Mouse (Mus musculus): ENCODE data around the gene Gm20388. TPM values are rescaled to one million over a fixed set of nuclear protein-coding genes. Genes with fewer than 3 reads are reported as not detected.
"Not testable (repeated sequence)": the region's sequence is repeated elsewhere in the genome, so short reads cannot be mapped to it uniquely, and the experiment has no call there.

Gm20388 gene
- polyA plus RNA-seq, 1 experiment from 2014 or later = 8.3 TPM

DNA sequence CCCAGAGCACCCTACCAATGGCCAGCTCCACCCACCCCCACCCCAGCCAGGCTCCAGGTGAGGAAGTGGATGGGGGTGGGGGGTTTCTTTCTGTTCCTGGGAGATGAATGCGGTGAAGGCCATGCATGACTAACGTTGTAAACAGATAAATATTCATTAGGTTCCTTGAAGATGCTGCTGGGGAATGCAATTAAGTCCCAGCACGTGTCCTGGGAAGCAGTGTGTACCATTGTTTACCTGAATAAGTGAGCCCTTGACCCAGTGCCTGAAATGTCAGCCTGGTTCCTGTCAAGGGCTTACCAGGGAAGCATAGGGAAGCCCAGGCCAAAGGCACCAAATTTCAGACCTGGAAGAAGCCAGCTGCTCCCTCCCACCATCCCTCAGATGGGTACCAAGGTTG lies 2409.9 kb downstream of the Gm20388 start:
- DNase-seq (ENCODE audit: low spot score) (no peak), ATAC-seq (replicated peaks; ENCODE audit: low FRiP score, low TSS enrichment, low read depth) (no peak)
- H3K27ac ChIP-seq (ENCODE audit: low read depth) = no peak overlapping the region
- H3K9me3 ChIP-seq (ENCODE audit: control insufficient read depth, low read length) = no peaks in the 10 kb centered on the region
- H3K4me3 ChIP-seq (ENCODE audit: low read depth, low read length) = no peak overlapping the region
- H3K27me3 ChIP-seq (replicated peaks; ENCODE audit: control insufficient read depth, insufficient read depth, low read length) = no peaks in the 10 kb centered on the region
- WGBS = 27% methylated on average over 3 of the region's 3 CpGs
- H3K36me3 ChIP-seq (ENCODE audit: control insufficient read depth, insufficient read depth, low read length) = peaks cover under 1% of the 10 kb centered on the region; the same call in 1 of the 2 replicates
- H3K4me1 ChIP-seq (replicated peaks; ENCODE audit: control insufficient read depth, insufficient read depth, low read length) = peaks cover 33% of the 10 kb centered on the region
- H3K9ac ChIP-seq (ENCODE audit: low read length) = no peak overlapping the region
- no peak overlapping the region for H3K4me2 ChIP-seq (ENCODE audit: low read length)

DNA sequence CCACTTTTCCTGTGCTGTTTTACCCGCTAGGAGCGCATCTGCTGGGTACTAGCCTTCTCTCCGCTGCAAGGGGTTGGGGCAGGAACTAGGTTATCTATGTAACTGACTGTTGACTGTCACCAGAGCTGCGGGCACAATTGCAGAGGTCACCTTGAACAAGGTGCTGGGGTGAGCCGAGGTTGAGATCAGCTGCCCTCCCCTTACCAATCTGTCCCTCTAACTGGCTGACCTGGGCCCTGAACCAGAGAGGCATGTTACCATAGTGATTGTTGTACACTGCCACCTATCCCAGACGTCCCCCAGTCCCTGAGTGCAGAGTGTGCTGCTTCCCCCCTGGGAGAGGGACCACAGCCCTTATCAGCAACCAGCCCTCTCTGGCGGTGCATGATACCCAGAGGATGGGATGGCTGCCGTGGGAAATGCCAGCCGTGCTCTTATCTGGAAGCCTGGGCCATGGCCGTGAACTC lies 2410.8 kb downstream of the Gm20388 start:
- no peaks in the 10 kb centered on the region for H3K9me3 ChIP-seq (ENCODE audit: control insufficient read depth, low read length)
- H3K4me3 ChIP-seq (ENCODE audit: low read depth, low read length) = no peak overlapping the region
- 54% methylated on average over 10 of the region's 10 CpGs for WGBS
- H3K36me3 ChIP-seq (ENCODE audit: control insufficient read depth, insufficient read depth, low read length) = no peaks in the 10 kb centered on the region
- H3K27me3 ChIP-seq (replicated peaks; ENCODE audit: control insufficient read depth, insufficient read depth, low read length) = no peaks in the 10 kb centered on the region
- ATAC-seq (replicated peaks; ENCODE audit: low FRiP score, low TSS enrichment, low read depth) (no peak), DNase-seq (ENCODE audit: low spot score) (no peak)
- H3K4me1 ChIP-seq (replicated peaks; ENCODE audit: control insufficient read depth, insufficient read depth, low read length) = peaks cover 38% of the 10 kb centered on the region
- H3K27ac ChIP-seq (ENCODE audit: low read depth) = 0 out of 2 replicates have a peak overlapping the region, but pooled peaks have one; percentile 48
- H3K4me2 ChIP-seq (ENCODE audit: low read length) = no peak overlapping the region
- H3K9ac ChIP-seq (ENCODE audit: low read length) = no peak overlapping the region

DNA sequence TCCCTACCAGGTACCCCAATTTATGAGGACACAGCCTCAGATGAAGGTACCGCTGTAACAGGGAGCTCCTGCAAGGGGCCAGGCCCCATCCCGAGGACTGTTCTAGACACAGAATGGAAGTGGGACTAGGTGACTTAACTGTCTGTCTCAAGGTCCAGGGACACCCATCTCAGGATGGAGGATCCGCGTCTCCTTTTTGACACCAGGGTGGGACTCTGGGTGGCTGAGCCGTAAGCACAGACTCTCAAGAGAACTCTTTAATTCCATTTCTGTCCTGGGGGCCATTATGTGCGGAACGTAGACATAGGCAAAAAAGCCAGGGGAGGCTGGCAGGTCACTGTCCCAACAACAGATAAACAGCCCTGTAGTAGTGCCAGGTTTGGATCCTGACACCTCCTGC lies 2411.5 kb downstream of the Gm20388 start:
- 84% methylated on average over 7 of the region's 7 CpGs for WGBS
- peaks cover 36% of the 10 kb centered on the region for H3K4me1 ChIP-seq (replicated peaks; ENCODE audit: control insufficient read depth, insufficient read depth, low read length)
- H3K4me2 ChIP-seq (ENCODE audit: low read length) = no peak overlapping the region
- no peak for ATAC-seq (replicated peaks; ENCODE audit: low FRiP score, low TSS enrichment, low read depth)
- no peak overlapping the region for H3K4me3 ChIP-seq (ENCODE audit: low read depth, low read length)
- no peaks in the 10 kb centered on the region for H3K27me3 ChIP-seq (replicated peaks; ENCODE audit: control insufficient read depth, insufficient read depth, low read length)
- no peaks in the 10 kb centered on the region for H3K36me3 ChIP-seq (ENCODE audit: control insufficient read depth, insufficient read depth, low read length)
- no peaks in the 10 kb centered on the region for H3K9me3 ChIP-seq (ENCODE audit: control insufficient read depth, low read length)
- DNase-seq (ENCODE audit: low spot score) = no peak
- peak overlapping the region; percentile 48; the same call in 1 of the 2 replicates for H3K27ac ChIP-seq (ENCODE audit: low read depth)
- no peak overlapping the region for H3K9ac ChIP-seq (ENCODE audit: low read length)

DNA sequence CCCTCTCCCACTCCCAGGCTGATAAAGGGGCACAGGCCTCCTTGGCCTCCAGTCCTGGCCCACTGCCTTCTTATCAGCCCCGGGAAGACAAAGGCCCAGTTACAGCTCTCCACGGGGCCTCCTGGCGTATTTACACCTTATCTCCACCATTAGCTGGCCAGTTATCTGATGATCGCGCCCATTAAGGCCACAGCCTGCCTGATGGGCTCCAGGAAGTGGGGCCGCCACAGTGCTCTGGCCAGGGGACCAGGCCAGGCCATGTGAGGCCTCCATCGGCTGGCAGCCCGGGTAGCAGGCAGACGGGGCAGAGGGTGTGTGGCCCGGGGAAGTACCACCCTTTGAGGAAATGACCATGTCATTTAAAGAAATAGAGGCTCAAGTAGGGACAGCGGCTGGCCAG lies 2412.2 kb downstream of the Gm20388 start:
- H3K4me2 ChIP-seq (ENCODE audit: low read length) = no peak overlapping the region
- H3K9ac ChIP-seq (ENCODE audit: low read length) = no peak overlapping the region
- H3K9me3 ChIP-seq (ENCODE audit: control insufficient read depth, low read length) = no peaks in the 10 kb centered on the region
- peak overlapping the region; percentile 48; the same call in 1 of the 2 replicates for H3K27ac ChIP-seq (ENCODE audit: low read depth)
- H3K4me3 ChIP-seq (ENCODE audit: low read depth, low read length) = no peak overlapping the region
- H3K36me3 ChIP-seq (ENCODE audit: control insufficient read depth, insufficient read depth, low read length) = no peaks in the 10 kb centered on the region
- peaks cover 36% of the 10 kb centered on the region for H3K4me1 ChIP-seq (replicated peaks; ENCODE audit: control insufficient read depth, insufficient read depth, low read length)
- ATAC-seq (replicated peaks; ENCODE audit: low FRiP score, low TSS enrichment, low read depth) (peak; percentile 13; the same call in 1 of the 2 replicates), DNase-seq (ENCODE audit: low spot score) (no peak)
- H3K27me3 ChIP-seq (replicated peaks; ENCODE audit: control insufficient read depth, insufficient read depth, low read length) = no peaks in the 10 kb centered on the region
- 39% methylated on average over 11 of the region's 11 CpGs for WGBS

DNA sequence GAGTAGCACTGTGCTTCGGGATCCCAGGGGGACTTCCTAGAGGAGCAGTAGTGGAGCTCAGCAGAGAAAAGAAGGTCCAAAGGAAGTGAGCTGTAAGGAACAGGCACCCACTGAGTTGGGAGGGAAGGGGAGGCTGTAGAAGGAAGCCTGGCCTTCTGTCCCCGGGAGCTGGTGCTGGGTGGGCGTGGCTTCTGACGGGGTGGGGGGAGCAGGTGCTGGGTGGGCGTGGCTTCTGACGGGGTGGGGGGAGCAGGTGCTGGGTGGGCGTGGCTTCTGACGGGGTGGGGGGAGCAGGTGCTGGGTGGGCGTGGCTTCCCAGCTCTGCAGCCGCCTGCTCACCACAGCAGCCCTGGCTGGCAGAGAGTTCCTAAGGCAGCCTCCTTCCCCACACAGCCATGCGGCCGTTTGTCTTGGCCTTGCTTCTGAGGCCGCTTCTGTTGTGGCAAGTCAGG lies 2413.3 kb downstream of the Gm20388 start:
- peak; percentile 55; the same call in 1 of the 2 replicates for ATAC-seq (replicated peaks; ENCODE audit: low FRiP score, low TSS enrichment, low read depth)
- not testable (repeated sequence) for H3K9me3 ChIP-seq (ENCODE audit: control insufficient read depth, low read length); DNase-seq (ENCODE audit: low spot score); H3K27me3 ChIP-seq (replicated peaks; ENCODE audit: control insufficient read depth, insufficient read depth, low read length); H3K4me3 ChIP-seq (ENCODE audit: low read depth, low read length); H3K9ac ChIP-seq (ENCODE audit: low read length); H3K36me3 ChIP-seq (ENCODE audit: control insufficient read depth, insufficient read depth, low read length)
- 0 out of 2 replicates have a peak overlapping the region, but pooled peaks have one; percentile 18 for H3K4me2 ChIP-seq (ENCODE audit: low read length)
- WGBS = 5% methylated on average over 10 of the region's 13 CpGs
- H3K4me1 ChIP-seq (replicated peaks; ENCODE audit: control insufficient read depth, insufficient read depth, low read length) = peaks cover 32% of the 10 kb centered on the region
- peak overlapping the region; percentile 62 for H3K27ac ChIP-seq (ENCODE audit: low read depth)

DNA sequence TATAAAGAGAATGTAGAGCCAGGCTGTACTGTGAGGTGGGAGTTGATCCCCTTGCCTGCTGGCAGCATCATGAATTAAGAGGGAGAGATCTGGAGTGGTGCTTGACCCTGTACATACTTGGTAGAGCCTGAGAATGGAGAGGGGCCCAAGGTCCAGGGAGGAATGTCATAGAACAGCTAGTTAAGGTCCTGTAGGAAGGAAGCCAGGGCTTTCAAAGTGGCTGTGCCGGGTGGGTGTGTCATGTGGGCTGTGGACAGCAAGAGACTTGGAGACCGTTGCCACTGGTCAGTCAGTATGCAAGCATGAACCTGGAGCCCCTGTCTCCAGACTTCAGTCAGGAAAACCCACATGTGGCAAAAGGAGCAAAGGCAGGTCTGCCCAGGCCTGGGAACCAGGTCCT lies 2414.6 kb downstream of the Gm20388 start:
- no peak for ATAC-seq (replicated peaks; ENCODE audit: low FRiP score, low TSS enrichment, low read depth)
- peaks cover 29% of the 10 kb centered on the region for H3K4me1 ChIP-seq (replicated peaks; ENCODE audit: control insufficient read depth, insufficient read depth, low read length)
- no peaks in the 10 kb centered on the region for H3K27me3 ChIP-seq (replicated peaks; ENCODE audit: control insufficient read depth, insufficient read depth, low read length)
- H3K9me3 ChIP-seq (ENCODE audit: control insufficient read depth, low read length) = no peaks in the 10 kb centered on the region
- no peak overlapping the region; the same call in 1 of the 2 replicates for H3K4me2 ChIP-seq (ENCODE audit: low read length)
- H3K36me3 ChIP-seq (ENCODE audit: control insufficient read depth, insufficient read depth, low read length) = no peaks in the 10 kb centered on the region
- DNase-seq (ENCODE audit: low spot score) = no peak
- no peak overlapping the region for H3K4me3 ChIP-seq (ENCODE audit: low read depth, low read length)
- H3K27ac ChIP-seq (ENCODE audit: low read depth) = no peak overlapping the region
- H3K9ac ChIP-seq (ENCODE audit: low read length) = 0 out of 2 replicates have a peak overlapping the region, but pooled peaks have one; percentile 13
- 64% methylated on average over 2 of the region's 2 CpGs for WGBS

DNA sequence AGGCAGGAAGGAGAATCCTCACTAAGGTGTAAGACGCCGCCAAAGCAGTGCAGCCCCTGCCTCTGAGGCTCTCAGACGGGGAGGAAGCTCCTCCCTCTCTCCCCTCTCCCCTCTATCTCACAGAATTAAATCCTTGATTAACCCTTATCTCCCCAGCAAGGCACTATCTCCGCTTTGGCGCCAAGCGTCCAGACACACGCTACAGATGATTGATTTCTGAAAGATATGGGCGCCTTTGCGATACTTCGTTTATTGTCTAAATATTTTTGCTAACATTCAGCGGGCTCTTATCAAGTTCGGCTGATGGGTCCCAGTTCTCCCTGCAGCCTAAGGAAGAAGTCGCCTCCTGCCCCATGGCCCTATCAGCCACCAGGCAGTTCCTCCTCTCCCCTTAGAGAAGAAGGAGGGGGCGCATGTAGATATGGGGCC lies 2415.5 kb downstream of the Gm20388 start:
- H3K4me2 ChIP-seq (ENCODE audit: low read length) = peak overlapping the region; percentile 39
- DNase-seq (ENCODE audit: low spot score) (no peak), ATAC-seq (replicated peaks; ENCODE audit: low FRiP score, low TSS enrichment, low read depth) (no peak)
- no peaks in the 10 kb centered on the region for H3K27me3 ChIP-seq (replicated peaks; ENCODE audit: control insufficient read depth, insufficient read depth, low read length)
- no peak overlapping the region for H3K9ac ChIP-seq (ENCODE audit: low read length)
- peaks cover 31% of the 10 kb centered on the region for H3K4me1 ChIP-seq (replicated peaks; ENCODE audit: control insufficient read depth, insufficient read depth, low read length)
- no peak overlapping the region for H3K4me3 ChIP-seq (ENCODE audit: low read depth, low read length)
- H3K9me3 ChIP-seq (ENCODE audit: control insufficient read depth, low read length) = no peaks in the 10 kb centered on the region
- no peak overlapping the region for H3K27ac ChIP-seq (ENCODE audit: low read depth)
- H3K36me3 ChIP-seq (ENCODE audit: control insufficient read depth, insufficient read depth, low read length) = no peaks in the 10 kb centered on the region
- 15% methylated on average over 14 of the region's 14 CpGs for WGBS

DNA sequence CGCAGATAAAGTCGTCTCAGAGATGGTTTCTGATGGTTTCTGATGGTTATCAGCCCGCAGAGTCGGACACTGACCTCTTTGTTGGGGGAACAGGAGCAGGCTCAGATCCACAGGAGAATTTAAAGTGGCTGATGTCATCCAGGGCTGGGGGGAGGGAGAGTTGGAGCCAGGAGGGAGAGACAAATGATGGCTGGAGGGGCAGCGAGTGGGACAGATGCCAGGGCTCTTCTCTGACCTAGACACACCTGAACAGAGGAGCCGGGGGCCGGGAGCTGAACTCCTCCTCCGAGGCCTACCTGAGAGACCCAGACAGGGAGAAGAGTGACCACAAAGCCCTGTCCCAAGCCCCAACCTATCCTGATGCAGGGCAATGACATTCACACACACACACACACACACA lies 2418.4 kb downstream of the Gm20388 start:
- 0 out of 2 replicates have a peak, but pooled peaks cover 3% of the 10 kb centered on the region for H3K36me3 ChIP-seq (ENCODE audit: control insufficient read depth, insufficient read depth, low read length)
- no peak for ATAC-seq (replicated peaks; ENCODE audit: low FRiP score, low TSS enrichment, low read depth)
- no peaks in the 10 kb centered on the region for H3K27me3 ChIP-seq (replicated peaks; ENCODE audit: control insufficient read depth, insufficient read depth, low read length)
- H3K4me2 ChIP-seq (ENCODE audit: low read length) = no peak overlapping the region
- no peak for DNase-seq (ENCODE audit: low spot score)
- no peaks in the 10 kb centered on the region for H3K9me3 ChIP-seq (ENCODE audit: control insufficient read depth, low read length)
- WGBS = 59% methylated on average over 8 of the region's 8 CpGs
- peaks cover 35% of the 10 kb centered on the region for H3K4me1 ChIP-seq (replicated peaks; ENCODE audit: control insufficient read depth, insufficient read depth, low read length)
- no peak overlapping the region for H3K27ac ChIP-seq (ENCODE audit: low read depth)
- H3K4me3 ChIP-seq (ENCODE audit: low read depth, low read length) = no peak overlapping the region
- 0 out of 2 replicates have a peak overlapping the region, but pooled peaks have one; percentile 11 for H3K9ac ChIP-seq (ENCODE audit: low read length)
